Mouse (Mus musculus) macrophage (primary cell): ENCODE measurements around the gene St6gal1. TPM values are rescaled to one million over a fixed set of nuclear protein-coding genes. Genes with fewer than 3 reads are reported as not detected.

Experiments
- H3K27ac ChIP-seq: fragments of 350-480 bp; formaldehyde crosslinking; 2 replicates; pipeline ENCODE4 v1.9.0; 2021
- H3K36me3 ChIP-seq: fragments of 350-480 bp; formaldehyde crosslinking; 2 replicates; pipeline ENCODE4 v1.9.0; 2021; ENCODE audit errors: inconsistent target
- H3K4me3 ChIP-seq: fragments of 350-480 bp; formaldehyde crosslinking; 2 replicates; pipeline ENCODE4 v1.9.0; 2021; ENCODE audit errors: inconsistent target
- H3K79me2 ChIP-seq: fragments of 350-480 bp; formaldehyde crosslinking; 2 replicates; pipeline ENCODE4 v1.9.0; 2021; ENCODE audit errors: inconsistent target
- WGBS: methylation state at CpG from one replicate; pipeline ENCODE4 v1.1.7; 2026; ENCODE audit warnings: inconsistent platforms; ENCODE audit not compliant: missing documents; 5-methylcytosine and 5-hydroxymethylcytosine counted together
- polyA plus RNA-seq: library from polyadenylated mRNA; stranded (reverse); fragments of 250-400 nt; gene quantifications from 3 replicates; pipeline ENCODE4 v1.2.4, GENCODE M21; 2018; ENCODE audit warnings: inconsistent platforms

Gene St6gal1
- polyA plus RNA-seq, 1 experiment from 2014 or later, result 59.9 TPM

GRCm38 (mm10) chr16:23269056-23269983 lies 44.8 kb downstream of the St6gal1 start:
- H3K4me3 ChIP-seq, result no peak overlapping the region
- peak overlapping the region; percentile 25 for H3K27ac ChIP-seq
- H3K79me2 ChIP-seq, result no peaks in the 10 kb centered on the region
- 43% methylated on average over 16 of the region's 17 CpGs for WGBS
- H3K36me3 ChIP-seq, result no peaks in the 10 kb centered on the region

GRCm38 (mm10) chr16:23269984-23270912 lies 45.7 kb downstream of the St6gal1 start:
- no peak overlapping the region for H3K4me3 ChIP-seq
- H3K36me3 ChIP-seq, result no peaks in the 10 kb centered on the region
- no peak overlapping the region for H3K27ac ChIP-seq
- H3K79me2 ChIP-seq, result no peaks in the 10 kb centered on the region
- 82% methylated on average over 9 of the region's 10 CpGs for WGBS

GRCm38 (mm10) chr16:23270913-23271253 lies 46.3 kb downstream of the St6gal1 start:
- H3K79me2 ChIP-seq, result no peaks in the 10 kb centered on the region
- peak overlapping the region; percentile 94; the same call in 1 of the 2 replicates for H3K27ac ChIP-seq
- no peaks in the 10 kb centered on the region for H3K36me3 ChIP-seq
- 63% methylated on average over 1 of the region's 3 CpGs for WGBS
- no peak overlapping the region for H3K4me3 ChIP-seq

- H3K79me2 ChIP-seq, result no peaks in the 10 kb centered on the region
- WGBS, result 15% methylated on average over 14 of the region's 14 CpGs
- no peak overlapping the region for H3K4me3 ChIP-seq
- H3K27ac ChIP-seq, result peak overlapping the region; percentile 94
- H3K36me3 ChIP-seq, result no peaks in the 10 kb centered on the region
Measured at GRCm38 (mm10) chr16:23271746-23272520, 47.4 kb downstream of the St6gal1 start.

- peak overlapping the region; percentile 94 for H3K27ac ChIP-seq
- no peak overlapping the region for H3K4me3 ChIP-seq
- WGBS, result 63% methylated on average over 9 of the region's 9 CpGs
- H3K36me3 ChIP-seq, result no peaks in the 10 kb centered on the region
- H3K79me2 ChIP-seq, result no peaks in the 10 kb centered on the region
Measured at GRCm38 (mm10) chr16:23272521-23273230, 48.1 kb downstream of the St6gal1 start.

GRCm38 (mm10) chr16:23274005-23274404 lies 49.5 kb downstream of the St6gal1 start:
- no peaks in the 10 kb centered on the region for H3K36me3 ChIP-seq
- WGBS, result 91% methylated on average over 6 of the region's 6 CpGs
- no peaks in the 10 kb centered on the region for H3K79me2 ChIP-seq
- no peak overlapping the region for H3K4me3 ChIP-seq
- no peak overlapping the region for H3K27ac ChIP-seq

- Histone ChIP-seq H3K79me2 (no peaks in the 10 kb centered on the region), H3K36me3 (no peaks in the 10 kb centered on the region), H3K4me3 (no peak overlapping the region), H3K27ac (no peak overlapping the region)
- 90% methylated on average over 4 of the region's 7 CpGs for WGBS
Measured at GRCm38 (mm10) chr16:23274606-23275310, 50.2 kb downstream of the St6gal1 start.

GRCm38 (mm10) chr16:23275661-23276060 lies 51.1 kb downstream of the St6gal1 start:
- Histone ChIP-seq H3K79me2 (no peaks in the 10 kb centered on the region), H3K36me3 (no peaks in the 10 kb centered on the region), H3K4me3 (no peak overlapping the region), H3K27ac (no peak overlapping the region)
- 81% methylated on average over 2 of the region's 2 CpGs for WGBS

- Histone ChIP-seq H3K36me3 (no peaks in the 10 kb centered on the region), H3K27ac (peak overlapping the region; percentile 98), H3K4me3 (peak overlapping the region; percentile 5; the same call in 1 of the 2 replicates), H3K79me2 (no peaks in the 10 kb centered on the region)
- WGBS, result under 1% methylated on average over 9 of the region's 9 CpGs
Measured at GRCm38 (mm10) chr16:23279879-23280741, 55.6 kb downstream of the St6gal1 start.

GRCm38 (mm10) chr16:23280742-23281090 lies 56.2 kb downstream of the St6gal1 start:
- H3K27ac ChIP-seq, result peak overlapping the region; percentile 98
- H3K36me3 ChIP-seq, result no peaks in the 10 kb centered on the region
- H3K79me2 ChIP-seq, result no peaks in the 10 kb centered on the region
- 26% methylated on average over 4 of the region's 4 CpGs for WGBS
- H3K4me3 ChIP-seq, result no peak overlapping the region

- H3K79me2 ChIP-seq, result no peaks in the 10 kb centered on the region
- no peak overlapping the region for H3K27ac ChIP-seq
- H3K4me3 ChIP-seq, result no peak overlapping the region
- WGBS, result 69% methylated on average over 5 of the region's 5 CpGs
- no peaks in the 10 kb centered on the region for H3K36me3 ChIP-seq
Measured at GRCm38 (mm10) chr16:23282241-23282640, 57.7 kb downstream of the St6gal1 start.

GRCm38 (mm10) chr16:23282941-23283340 lies 58.4 kb downstream of the St6gal1 start:
- Histone ChIP-seq H3K36me3 (no peaks in the 10 kb centered on the region), H3K79me2 (no peaks in the 10 kb centered on the region), H3K27ac (no peak overlapping the region), H3K4me3 (no peak overlapping the region)
- WGBS, result 78% methylated on average over 5 of the region's 5 CpGs
